Mouse (Mus musculus): ENCODE measurements around the gene Hist1h4d. TPM values are rescaled to one million over a fixed set of nuclear protein-coding genes. Genes with fewer than 3 reads are reported as not detected.

Hist1h4d gene
- polyA plus RNA-seq, 1 experiment: 19.1 TPM

DNA sequence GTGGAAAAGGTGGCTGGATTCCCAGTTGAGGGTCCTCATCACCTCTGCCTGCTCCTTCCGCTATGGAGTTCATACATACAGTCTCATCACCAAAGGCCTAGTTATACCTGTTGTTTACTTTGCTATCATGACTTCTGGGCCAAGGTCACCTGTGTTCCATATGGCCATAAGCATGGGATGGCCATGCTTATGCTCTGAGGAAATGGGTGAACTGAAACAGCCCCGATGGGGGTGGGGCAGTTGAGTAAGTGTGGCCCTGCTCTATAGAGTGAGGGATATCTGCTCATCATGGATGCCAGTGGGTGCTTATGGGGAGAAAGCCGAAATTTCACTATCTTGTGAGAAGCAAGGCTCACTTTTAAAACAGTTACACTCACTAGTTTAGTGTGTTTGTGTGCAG lies 23.7 kb downstream of the Hist1h4d start:
- H3K36me3 ChIP-seq (ENCODE audit: control insufficient read depth, insufficient read depth, low read length): no peaks in the 10 kb centered on the region
- H3K4me3 ChIP-seq (ENCODE audit: extremely low read depth, insufficient read depth, insufficient read length): no peak overlapping the region
- no peaks in the 10 kb centered on the region for H3K27me3 ChIP-seq (ENCODE audit: control insufficient read depth, insufficient read depth, low read length)
- 92% methylated on average over 3 of the region's 3 CpGs for WGBS
- no peak overlapping the region for H3K27ac ChIP-seq (ENCODE audit: insufficient read depth, low read length)
- TF ChIP-seq POLR2A (IDR thresholded peaks at IDR 0.05; ENCODE audit: low read depth, low read length) (no peak), CTCF (IDR thresholded peaks at IDR 0.05; ENCODE audit: extremely low read depth, insufficient read depth, insufficient read length, insufficient replicate concordance) (no peak)
- no peaks in the 10 kb centered on the region for H3K4me1 ChIP-seq (ENCODE audit: control insufficient read depth, insufficient read depth, insufficient read length)
- DNase-seq (ENCODE audit: low read depth in 1 of 2, low spot score in 2 of 2): no peak

DNA sequence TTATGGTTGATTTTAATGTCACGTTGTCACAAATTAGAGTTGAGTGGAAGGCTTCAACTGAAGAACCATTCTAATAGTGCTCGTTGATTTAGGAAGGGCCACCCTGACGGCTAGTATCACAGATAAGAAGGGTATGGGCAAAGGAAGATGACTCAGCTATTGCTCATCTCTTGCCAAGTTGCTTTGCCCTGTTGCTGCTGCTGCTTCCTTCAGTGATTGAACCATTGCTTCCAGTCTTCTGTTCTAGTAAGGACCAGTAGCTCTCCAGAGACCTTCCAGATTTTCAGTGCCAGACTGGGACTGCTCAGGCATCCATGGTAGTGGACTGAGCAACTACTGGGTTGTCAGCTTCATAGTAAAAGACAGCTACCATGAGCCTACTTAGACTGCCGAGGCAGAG lies 27.8 kb downstream of the Hist1h4d start:
- no peak overlapping the region; the same call in 1 of the 2 replicates for H3K4me3 ChIP-seq (ENCODE audit: extremely low read depth, insufficient read depth, insufficient read length)
- H3K27me3 ChIP-seq (ENCODE audit: control insufficient read depth, insufficient read depth, low read length): no peaks in the 10 kb centered on the region
- no peaks in the 10 kb centered on the region for H3K4me1 ChIP-seq (ENCODE audit: control insufficient read depth, insufficient read depth, insufficient read length)
- DNase-seq (ENCODE audit: low read depth in 1 of 2, low spot score in 2 of 2): no peak
- TF ChIP-seq CTCF (IDR thresholded peaks at IDR 0.05; ENCODE audit: extremely low read depth, insufficient read depth, insufficient read length, insufficient replicate concordance) (no peak), POLR2A (IDR thresholded peaks at IDR 0.05; ENCODE audit: low read depth, low read length) (no peak)
- no peak overlapping the region for H3K27ac ChIP-seq (ENCODE audit: insufficient read depth, low read length)
- 82% methylated on average over 4 of the region's 4 CpGs for WGBS
- no peaks in the 10 kb centered on the region for H3K36me3 ChIP-seq (ENCODE audit: control insufficient read depth, insufficient read depth, low read length)

DNA sequence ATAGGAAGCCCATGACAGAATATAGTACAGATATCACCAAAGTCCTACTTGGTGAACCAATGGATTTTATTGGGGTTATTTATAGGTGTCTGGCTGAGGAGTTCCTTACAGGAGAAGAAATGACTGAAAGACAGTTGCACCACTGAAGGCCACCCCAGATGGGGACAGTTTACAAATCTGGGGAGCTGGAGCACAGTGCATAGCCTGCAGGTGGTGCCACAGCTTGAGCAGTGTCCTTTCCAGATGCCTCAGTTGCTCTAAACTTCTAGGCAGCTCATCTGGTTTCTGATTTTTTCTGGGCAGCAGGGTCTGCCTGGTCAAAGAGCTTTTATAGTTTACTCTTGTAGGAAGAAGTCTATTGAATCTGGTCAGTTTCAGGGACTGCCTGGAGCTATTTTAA lies 28.4 kb downstream of the Hist1h4d start:
- Histone ChIP-seq H3K36me3 (ENCODE audit: control insufficient read depth, insufficient read depth, low read length) (no peaks in the 10 kb centered on the region), H3K27me3 (ENCODE audit: control insufficient read depth, insufficient read depth, low read length) (no peaks in the 10 kb centered on the region), H3K27ac (ENCODE audit: insufficient read depth, low read length) (no peak overlapping the region), H3K4me1 (ENCODE audit: control insufficient read depth, insufficient read depth, insufficient read length) (no peaks in the 10 kb centered on the region), H3K4me3 (ENCODE audit: extremely low read depth, insufficient read depth, insufficient read length) (no peak overlapping the region)
- DNase-seq (ENCODE audit: low read depth in 1 of 2, low spot score in 2 of 2): no peak
- TF ChIP-seq CTCF (IDR thresholded peaks at IDR 0.05; ENCODE audit: extremely low read depth, insufficient read depth, insufficient read length, insufficient replicate concordance) (no peak), POLR2A (IDR thresholded peaks at IDR 0.05; ENCODE audit: low read depth, low read length) (no peak)

DNA sequence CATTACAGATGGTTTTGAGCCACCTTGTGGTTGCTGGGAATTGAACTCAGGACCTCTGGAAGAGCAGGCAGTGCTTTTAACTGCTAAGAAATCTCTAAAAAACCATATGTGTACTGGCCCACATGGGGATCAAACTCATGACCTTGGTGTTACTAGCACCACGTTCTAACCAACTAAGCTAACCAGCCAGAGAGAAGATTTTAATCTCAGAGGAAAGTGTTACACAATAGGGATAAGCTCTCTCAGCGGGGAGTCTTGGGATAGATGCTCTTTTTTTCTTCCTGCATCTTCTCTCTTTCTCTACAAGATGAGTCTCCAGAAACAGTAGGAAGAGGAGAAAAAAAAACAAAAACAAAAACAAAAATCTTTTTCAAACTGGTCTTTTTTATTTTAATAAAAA lies 29.0 kb downstream of the Hist1h4d start:
- no peak for TF ChIP-seq CTCF (IDR thresholded peaks at IDR 0.05; ENCODE audit: extremely low read depth, insufficient read depth, insufficient read length, insufficient replicate concordance)
- TF ChIP-seq POLR2A (IDR thresholded peaks at IDR 0.05; ENCODE audit: low read depth, low read length): no peak
- H3K27ac ChIP-seq (ENCODE audit: insufficient read depth, low read length): no peak overlapping the region
- DNase-seq (ENCODE audit: low read depth in 1 of 2, low spot score in 2 of 2): no peak
- H3K4me1 ChIP-seq (ENCODE audit: control insufficient read depth, insufficient read depth, insufficient read length): no peaks in the 10 kb centered on the region
- no peak overlapping the region for H3K4me3 ChIP-seq (ENCODE audit: extremely low read depth, insufficient read depth, insufficient read length)
- WGBS: 82% methylated on average over 2 of the region's 2 CpGs
- no peaks in the 10 kb centered on the region for H3K27me3 ChIP-seq (ENCODE audit: control insufficient read depth, insufficient read depth, low read length)
- no peaks in the 10 kb centered on the region for H3K36me3 ChIP-seq (ENCODE audit: control insufficient read depth, insufficient read depth, low read length)

DNA sequence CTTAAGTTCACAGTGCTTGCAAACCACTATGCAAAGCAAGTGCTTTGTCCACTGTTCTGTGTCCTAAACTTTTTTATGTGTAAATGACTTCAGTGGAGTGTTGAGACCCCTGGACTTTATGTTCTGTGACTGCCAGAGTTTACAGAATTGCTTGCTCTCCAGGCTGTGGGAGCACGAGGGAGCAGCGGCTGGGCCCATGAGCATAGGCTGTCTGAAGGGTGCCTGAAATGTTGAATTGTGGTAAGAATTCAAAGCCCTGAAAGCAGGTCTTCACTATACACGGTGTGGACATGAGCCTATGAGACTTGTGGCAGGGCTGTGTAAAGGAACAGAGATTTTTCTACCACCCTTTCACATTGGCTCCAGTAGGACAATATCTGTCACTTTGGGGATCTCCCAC lies 30.2 kb downstream of the Hist1h4d start:
- Histone ChIP-seq H3K27me3 (ENCODE audit: control insufficient read depth, insufficient read depth, low read length) (no peaks in the 10 kb centered on the region), H3K27ac (ENCODE audit: insufficient read depth, low read length) (no peak overlapping the region), H3K36me3 (ENCODE audit: control insufficient read depth, insufficient read depth, low read length) (no peaks in the 10 kb centered on the region), H3K4me1 (ENCODE audit: control insufficient read depth, insufficient read depth, insufficient read length) (no peaks in the 10 kb centered on the region), H3K4me3 (ENCODE audit: extremely low read depth, insufficient read depth, insufficient read length) (no peak overlapping the region)
- TF ChIP-seq POLR2A (IDR thresholded peaks at IDR 0.05; ENCODE audit: low read depth, low read length) (no peak), CTCF (IDR thresholded peaks at IDR 0.05; ENCODE audit: extremely low read depth, insufficient read depth, insufficient read length, insufficient replicate concordance) (no peak)
- WGBS: 90% methylated on average over 3 of the region's 3 CpGs
- no peak for DNase-seq (ENCODE audit: low read depth in 1 of 2, low spot score in 2 of 2)

DNA sequence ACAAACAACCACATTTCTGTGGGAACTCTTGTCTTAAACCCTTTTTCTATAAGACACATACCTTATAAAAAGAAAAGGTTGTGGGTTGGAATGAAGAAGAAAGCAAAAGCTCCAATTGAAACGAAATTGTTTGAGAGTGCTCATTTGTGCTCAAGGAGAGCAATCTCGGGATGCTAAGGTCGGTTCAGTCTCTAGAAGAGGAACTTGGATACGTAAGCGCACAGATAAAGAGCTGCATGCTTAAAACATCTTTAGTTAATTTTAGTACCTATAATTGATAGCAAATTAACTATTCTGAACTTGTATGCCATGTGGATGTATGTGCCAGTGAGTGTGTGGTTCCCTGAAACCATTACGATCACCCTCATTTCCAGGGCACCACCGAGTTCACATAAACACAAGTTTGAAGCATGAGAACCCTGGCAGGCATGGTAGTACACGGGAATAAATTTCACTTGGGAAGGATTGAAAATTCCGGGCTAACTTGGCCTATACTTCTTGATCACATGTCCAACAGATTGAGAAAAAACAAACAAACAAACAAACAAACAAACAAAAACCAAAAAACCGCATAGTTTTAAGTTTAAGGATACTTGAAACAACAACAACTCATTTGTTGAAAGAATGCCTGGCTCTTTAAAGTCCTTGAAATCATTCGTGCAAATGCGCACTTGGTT lies 38.8 kb downstream of the Hist1h4d start:
- Histone ChIP-seq H3K4me1 (ENCODE audit: control insufficient read depth, insufficient read depth, insufficient read length) (peaks cover 2% of the 10 kb centered on the region; the same call in 1 of the 2 replicates), H3K4me3 (ENCODE audit: extremely low read depth, insufficient read depth, insufficient read length) (peak overlapping the region; percentile 65; the same call in 1 of the 2 replicates), H3K27ac (ENCODE audit: insufficient read depth, low read length) (peak overlapping the region; percentile 95), H3K36me3 (ENCODE audit: control insufficient read depth, insufficient read depth, low read length) (no peaks in the 10 kb centered on the region), H3K27me3 (ENCODE audit: control insufficient read depth, insufficient read depth, low read length) (no peaks in the 10 kb centered on the region)
- TF ChIP-seq POLR2A (IDR thresholded peaks at IDR 0.05; ENCODE audit: low read depth, low read length) (no peak), CTCF (IDR thresholded peaks at IDR 0.05; ENCODE audit: extremely low read depth, insufficient read depth, insufficient read length, insufficient replicate concordance) (no peak)
- WGBS: 25% methylated on average over 12 of the region's 12 CpGs
- DNase-seq (ENCODE audit: low read depth in 1 of 2, low spot score in 2 of 2): no peak

Data from spleen, adult 2 months (tissue).